Mouse (Mus musculus) midbrain, postnatal 0 days (tissue): ENCODE results near the gene Hist1h4i. TPM values are rescaled to one million over a fixed set of nuclear protein-coding genes. Genes with fewer than 3 reads are reported as not detected.

ENCODE experiments used
- ATAC-seq: fragments of 200-750 bp; cut with Nextera tagmentation; 2 replicates; pipeline ENCODE4 v1.8.0; 2017; ENCODE audit warnings: moderate number of reproducible peaks, mild to moderate bottlenecking, moderate TSS enrichment, moderate library complexity; ENCODE audit not compliant: low FRiP score
- DNase-seq: peaks from one replicate; pipeline ENCODE4 v3.0.0-alpha.2; 2015; ENCODE audit warnings: low spot score
- H3K27ac ChIP-seq: fragments of 300-500 bp; sonication (generic); 2 replicates; pipeline ENCODE4 v1.5.1; 2014; ENCODE audit warnings: low read depth, mild to moderate bottlenecking, low read length, mixed read lengths
- H3K27me3 ChIP-seq: fragments of 300-500 bp; sonication (generic); 2 replicates; pipeline ENCODE4 v1.6.1; 2014; ENCODE audit warnings: low read length, control low read depth, mixed read lengths; ENCODE audit not compliant: insufficient read depth
- H3K36me3 ChIP-seq: fragments of 300-500 bp; sonication (generic); 2 replicates; pipeline ENCODE4 v1.6.1; 2014; ENCODE audit warnings: low read length, control low read depth, mixed read lengths; ENCODE audit not compliant: insufficient read depth
- H3K4me1 ChIP-seq: fragments of 300-500 bp; sonication (generic); 2 replicates; pipeline ENCODE4 v1.6.1; 2014; ENCODE audit warnings: mild to moderate bottlenecking, control low read depth, antibody characterized with exemption, low read length, mixed read lengths; ENCODE audit not compliant: insufficient read depth
- H3K4me2 ChIP-seq: fragments of 300-500 bp; sonication (generic); 2 replicates; pipeline ENCODE4 v1.6.1; 2014; ENCODE audit warnings: low read depth, mild to moderate bottlenecking, low read length, mixed read lengths; ENCODE audit not compliant: poor library complexity, severe bottlenecking
- H3K4me3 ChIP-seq: fragments of 300-500 bp; sonication (generic); 2 replicates; pipeline ENCODE4 v1.5.1; 2014; ENCODE audit warnings: low read depth, mild to moderate bottlenecking, low read length, moderate library complexity
- H3K9ac ChIP-seq: fragments of 300-500 bp; sonication (generic); replicated peaks from 2 replicates; pipeline ENCODE4 v1.6.1; 2014; ENCODE audit warnings: mild to moderate bottlenecking, low read length, moderate library complexity, mixed read lengths; ENCODE audit not compliant: poor library complexity, severe bottlenecking
- H3K9me3 ChIP-seq: fragments of 300-500 bp; sonication (generic); 2 replicates; pipeline ENCODE4 v1.6.1; 2016; ENCODE audit warnings: low read length, control low read depth
- CTCF ChIP-seq: IDR thresholded peaks from 2 replicates; pipeline ENCODE4 v1.5.1; 2016; ENCODE audit warnings: antibody characterized with exemption, mild to moderate bottlenecking
- WGBS: fragments of 180-500 bp; shearing (Covaris S2); extraction: QIAGEN DNeasy Blood & Tissue Kit; methylation state at CpG from one replicate; pipeline ENCODE4 v1.1.7; 2014; 5-methylcytosine and 5-hydroxymethylcytosine counted together
- polyA plus RNA-seq: library from polyadenylated mRNA; unstranded; fragments of >200 nt; fragmentation: Nextera tagmentation; extraction: Ambion mirVana; gene quantifications from 2 replicates; pipeline ENCODE4 v1.2.1, GENCODE M21; 2015
- total RNA-seq: library from RNA; depleted of rRNA; stranded (reverse); fragments of >200 nt; gene quantifications from 2 replicates; pipeline ENCODE4 v1.2.3, GENCODE M21; 2014

Gene Hist1h4i
- total and polyA plus RNA-seq, 2 experiments from 2014 or later: 2.5 to 19.2 TPM

- WGBS: 5% methylated on average over 18 of the region's 18 CpGs
- ATAC-seq: no peak
- no peak for TF ChIP-seq CTCF
- Histone ChIP-seq H3K27me3 (peaks cover 90% of the 10 kb centered on the region), H3K9me3 (no peaks in the 10 kb centered on the region), H3K4me2 (peak overlapping the region; percentile 87), H3K4me3 (peak overlapping the region; percentile 41; the same call in 1 of the 2 replicates), H3K36me3 (no peaks in the 10 kb centered on the region), H3K4me1 (peaks cover 6% of the 10 kb centered on the region), H3K9ac (no peak overlapping the region), H3K27ac (no peak overlapping the region)
- no peak for DNase-seq
Measured at GRCm38 (mm10) chr13:22007121-22007510, 34.0 kb downstream of the Hist1h4i start.

GRCm38 (mm10) chr13:22006334-22007120, 34.6 kb downstream of the Hist1h4i start:
- WGBS: under 1% methylated on average over 38 of the region's 38 CpGs
- Histone ChIP-seq H3K4me3 (peak overlapping the region; percentile 41), H3K36me3 (no peaks in the 10 kb centered on the region), H3K9ac (peak overlapping the region; percentile 29), H3K27ac (no peak overlapping the region), H3K27me3 (peaks cover 93% of the 10 kb centered on the region), H3K4me1 (peaks cover 6% of the 10 kb centered on the region), H3K9me3 (no peaks in the 10 kb centered on the region), H3K4me2 (peak overlapping the region; percentile 87)
- 0 out of 2 replicates have a peak, but pooled peaks have one; percentile 13 for ATAC-seq
- DNase-seq: no peak
- no peak for TF ChIP-seq CTCF

- TF ChIP-seq CTCF: no peak
- Histone ChIP-seq H3K9ac (peak overlapping the region; percentile 29; the same call in 1 of the 2 replicates), H3K4me1 (peaks cover 6% of the 10 kb centered on the region), H3K4me2 (peak overlapping the region; percentile 87), H3K9me3 (no peaks in the 10 kb centered on the region), H3K36me3 (no peaks in the 10 kb centered on the region), H3K4me3 (peak overlapping the region; percentile 41), H3K27me3 (peaks cover 95% of the 10 kb centered on the region), H3K27ac (no peak overlapping the region)
- DNase-seq: no peak
- WGBS: under 1% methylated on average over 45 of the region's 45 CpGs
- peak; percentile 47; the same call in 1 of the 2 replicates for ATAC-seq
Measured at GRCm38 (mm10) chr13:22005605-22006333, 35.4 kb downstream of the Hist1h4i start.

- no peak overlapping the region for H3K9ac ChIP-seq
- TF ChIP-seq CTCF: no peak
Measured at GRCm38 (mm10) chr13:22001823-22002222, 39.3 kb downstream of the Hist1h4i start.

GRCm38 (mm10) chr13:22001346-22001745, 39.8 kb downstream of the Hist1h4i start:
- DNase-seq (no peak), ATAC-seq (no peak)
- H3K27me3 ChIP-seq: peaks cover 89% of the 10 kb centered on the region
- peaks cover 3% of the 10 kb centered on the region for H3K4me1 ChIP-seq
- H3K9me3 ChIP-seq: no peaks in the 10 kb centered on the region
- no peak overlapping the region for H3K4me2 ChIP-seq
- no peak overlapping the region for H3K4me3 ChIP-seq
- WGBS: 73% methylated on average over 2 of the region's 2 CpGs
- H3K9ac ChIP-seq: no peak overlapping the region
- TF ChIP-seq CTCF: no peak
- no peaks in the 10 kb centered on the region for H3K36me3 ChIP-seq
- H3K27ac ChIP-seq: no peak overlapping the region

More at GRCm38 (mm10) chr13:22001823-22002222, 39.3 kb downstream of the Hist1h4i start:
- H3K9me3 ChIP-seq: no peaks in the 10 kb centered on the region
- WGBS: 34% methylated on average over 5 of the region's 5 CpGs
- ATAC-seq (no peak), DNase-seq (no peak)
- peaks cover 6% of the 10 kb centered on the region for H3K4me1 ChIP-seq
- no peaks in the 10 kb centered on the region for H3K36me3 ChIP-seq
- H3K27ac ChIP-seq: no peak overlapping the region
- H3K4me3 ChIP-seq: no peak overlapping the region
- H3K4me2 ChIP-seq: no peak overlapping the region
- H3K27me3 ChIP-seq: peaks cover 94% of the 10 kb centered on the region

- H3K36me3 ChIP-seq: no peaks in the 10 kb centered on the region
- H3K4me1 ChIP-seq: no peaks in the 10 kb centered on the region; the same call in 1 of the 2 replicates
- H3K9ac ChIP-seq: no peak overlapping the region
- DNase-seq (no peak), ATAC-seq (no peak)
- H3K4me2 ChIP-seq: no peak overlapping the region
- 33% methylated on average over 4 of the region's 4 CpGs for WGBS
- H3K4me3 ChIP-seq: no peak overlapping the region
- no peaks in the 10 kb centered on the region for H3K9me3 ChIP-seq
- no peak for TF ChIP-seq CTCF
- peaks cover 81% of the 10 kb centered on the region for H3K27me3 ChIP-seq
- H3K27ac ChIP-seq: no peak overlapping the region
Measured at GRCm38 (mm10) chr13:21999147-21999546, 42.0 kb downstream of the Hist1h4i start.
